Mouse (Mus musculus) cerebellum, adult 2 months (tissue): ENCODE data around the gene Lkaaear1. TPM values are rescaled to one million over a fixed set of nuclear protein-coding genes. Genes with fewer than 3 reads are reported as not detected.

Experiments used
- DNase-seq, 2 experiments: peaks; one replicate each; pipeline ENCODE4 v3.0.0; 2021
- H3K27ac ChIP-seq: fragments of 200-500 bp; 2 replicates; pipeline ENCODE4 v1.5.1; 2012; ENCODE audit warnings: low read length, control low read depth, inconsistent platforms; ENCODE audit not compliant: insufficient read depth
- H3K27me3 ChIP-seq: fragments of 200-500 bp; 2 replicates; pipeline ENCODE4 v1.6.1; 2012; ENCODE audit warnings: inconsistent platforms, mild to moderate bottlenecking, low read length, moderate library complexity; ENCODE audit not compliant: control insufficient read depth, insufficient read depth
- H3K4me1 ChIP-seq: fragments of 200-500 bp; 2 replicates; pipeline ENCODE4 v1.6.1; 2011; ENCODE audit warnings: low read length; ENCODE audit not compliant: control insufficient read depth, insufficient read depth
- H3K4me3 ChIP-seq: fragments of 200-500 bp; replicated peaks from 2 replicates; pipeline ENCODE3; 2011; ENCODE audit warnings: mild to moderate bottlenecking, low read depth, low read length, control low read depth; ENCODE audit not compliant: insufficient read depth
- CTCF ChIP-seq: fragments of 200-500 bp; IDR thresholded peaks from 2 replicates; pipeline ENCODE4 v1.5.1; 2011; ENCODE audit warnings: low read depth, mild to moderate bottlenecking, control low read depth, low read length, moderate library complexity, borderline replicate concordance; ENCODE audit not compliant: insufficient read depth
- POLR2A ChIP-seq: fragments of 200-500 bp; IDR thresholded peaks from 2 replicates; pipeline ENCODE4 v1.6.1; 2011; ENCODE audit warnings: low read length, control low read depth, borderline replicate concordance; ENCODE audit not compliant: insufficient read depth
- WGBS: fragments of 180-500 bp; shearing (Covaris S2); methylation state at CpG from one replicate; pipeline ENCODE4 v1.1.7; 2018; 5-methylcytosine and 5-hydroxymethylcytosine counted together
- polyA plus RNA-seq: library from polyadenylated mRNA; depleted of rRNA; stranded (reverse); fragments of >200 nt; gene quantifications from 2 replicates; pipeline ENCODE4 v1.2.3, GENCODE M21; 2012; rRNA removed

Lkaaear1 gene
- polyA plus RNA-seq, 1 experiment: not detected

- H3K27ac ChIP-seq: no peak overlapping the region
- 8% methylated on average over 9 of the region's 9 CpGs for WGBS
- TF ChIP-seq CTCF (peak; percentile 83), POLR2A (no peak)
- peaks cover 8% of the 10 kb centered on the region; the same call in 1 of the 2 replicates for H3K4me1 ChIP-seq
- no peak overlapping the region for H3K4me3 ChIP-seq
- H3K27me3 ChIP-seq: no peaks in the 10 kb centered on the region
- DNase-seq: peak; percentile 68 to 80
Observed at GRCm38 (mm10) chr2:181659609-181660055, 38.6 kb downstream of the Lkaaear1 start.

GRCm38 (mm10) chr2:181658930-181659555 is 39.2 kb downstream of the Lkaaear1 start:
- no peaks in the 10 kb centered on the region for H3K27me3 ChIP-seq
- DNase-seq: no peak
- no peak overlapping the region for H3K27ac ChIP-seq
- 46% methylated on average over 17 of the region's 17 CpGs for WGBS
- H3K4me1 ChIP-seq: peaks cover 8% of the 10 kb centered on the region; the same call in 1 of the 2 replicates
- TF ChIP-seq CTCF (no peak), POLR2A (no peak)
- no peak overlapping the region for H3K4me3 ChIP-seq

- H3K4me1 ChIP-seq: peaks cover 8% of the 10 kb centered on the region; the same call in 1 of the 2 replicates
- H3K4me3 ChIP-seq: no peak overlapping the region
- no peak overlapping the region for H3K27ac ChIP-seq
- 46% methylated on average over 7 of the region's 7 CpGs for WGBS
- H3K27me3 ChIP-seq: no peaks in the 10 kb centered on the region
- no peak for DNase-seq
- TF ChIP-seq POLR2A (no peak), CTCF (no peak)
Observed at GRCm38 (mm10) chr2:181658528-181658927, 39.7 kb downstream of the Lkaaear1 start.

DNA sequence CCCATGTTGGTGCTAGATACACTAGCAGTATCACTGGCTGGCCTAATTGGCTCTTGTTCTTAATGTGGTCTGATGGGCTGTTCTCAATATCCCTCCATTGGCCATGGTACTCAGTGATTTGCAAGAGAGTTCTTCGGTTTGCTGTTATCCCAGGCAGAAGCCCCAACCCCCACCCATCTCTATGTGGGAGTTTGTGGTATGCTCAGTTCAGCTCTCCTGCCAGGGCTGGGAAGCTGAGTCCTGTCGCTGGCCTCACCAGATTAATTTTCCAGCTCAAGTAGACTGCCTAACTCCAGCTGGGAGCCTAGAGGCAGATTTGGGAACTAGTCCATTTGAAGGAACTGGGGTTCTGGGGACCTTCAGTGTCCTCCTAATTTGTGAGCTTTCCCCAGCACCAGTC is 40.8 kb downstream of the Lkaaear1 start:
- no peak for TF ChIP-seq POLR2A
- TF ChIP-seq CTCF: no peak
- peaks cover 8% of the 10 kb centered on the region; the same call in 1 of the 2 replicates for H3K4me1 ChIP-seq
- H3K27ac ChIP-seq: no peak overlapping the region
- no peaks in the 10 kb centered on the region for H3K27me3 ChIP-seq
- no peak for DNase-seq
- 41% methylated on average over 2 of the region's 2 CpGs for WGBS
- H3K4me3 ChIP-seq: no peak overlapping the region

GRCm38 (mm10) chr2:181656734-181657133 is 41.5 kb downstream of the Lkaaear1 start, which contains the start of gene Gm29797:
Gene Gm29797 (plus strand): TSS chr2:181657034.
- TF ChIP-seq POLR2A: no peak
- no peak for TF ChIP-seq CTCF
- Histone ChIP-seq H3K4me3 (no peak within 1 kb of the TSS), H3K27me3 (no peaks in the 10 kb centered on the region), H3K4me1 (peaks cover 8% of the 10 kb centered on the region; the same call in 1 of the 2 replicates), H3K27ac (no peak within 1 kb of the TSS)
- 75% methylated on average over 3 of the region's 3 CpGs for WGBS
- no peak for DNase-seq

DNA sequence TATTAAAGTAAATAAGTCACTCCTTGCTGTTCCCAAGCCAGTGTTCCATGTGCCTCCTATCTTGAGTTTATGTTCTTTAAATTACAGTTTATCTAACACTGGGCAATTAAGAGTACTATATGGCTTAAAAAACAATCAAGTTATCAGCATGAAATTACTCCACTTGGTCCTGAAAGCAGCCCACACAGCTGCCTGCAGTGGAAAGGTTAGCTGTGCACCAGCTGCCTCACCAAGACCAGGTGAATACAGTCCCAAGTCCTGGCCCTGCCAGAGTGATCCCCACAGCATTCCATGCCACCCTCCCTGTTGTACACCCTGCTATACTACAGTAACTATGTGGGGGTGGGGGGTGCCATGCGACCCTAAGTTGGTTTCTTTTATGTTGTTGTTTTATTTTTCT is 44.7 kb downstream of the Lkaaear1 start:
- no peak for TF ChIP-seq CTCF
- no peak for TF ChIP-seq POLR2A
- Histone ChIP-seq H3K27me3 (no peaks in the 10 kb centered on the region), H3K4me3 (no peak overlapping the region), H3K27ac (no peak overlapping the region), H3K4me1 (no peaks in the 10 kb centered on the region; the same call in 1 of the 2 replicates)
- 92% methylated on average over 1 of the region's 1 CpGs for WGBS
- no peak for DNase-seq

- DNase-seq: no peak
- no peaks in the 10 kb centered on the region for H3K27me3 ChIP-seq
- no peak for TF ChIP-seq CTCF
- TF ChIP-seq POLR2A: no peak
- no peak overlapping the region for H3K4me3 ChIP-seq
- no peak overlapping the region for H3K27ac ChIP-seq
- H3K4me1 ChIP-seq: peaks cover 3% of the 10 kb centered on the region; the same call in 1 of the 2 replicates
Observed at GRCm38 (mm10) chr2:181653065-181653464, 45.2 kb downstream of the Lkaaear1 start.

- Histone ChIP-seq H3K27me3 (no peaks in the 10 kb centered on the region), H3K4me1 (peaks cover 3% of the 10 kb centered on the region; the same call in 1 of the 2 replicates), H3K27ac (no peak overlapping the region), H3K4me3 (no peak overlapping the region)
- no peak for TF ChIP-seq CTCF
- no peak for TF ChIP-seq POLR2A
- DNase-seq: no peak
- WGBS: 26% methylated on average over 10 of the region's 10 CpGs
Observed at GRCm38 (mm10) chr2:181648926-181649325, 49.3 kb downstream of the Lkaaear1 start.

Other genes with a start within 250 kb of the Lkaaear1 start
- gene Zbtb46, start 239.0 kb downstream of the Lkaaear1 start, polyA plus RNA-seq: 31.9 and 34.6 TPM in 2 replicates
- gene Abhd16b, start 205.2 kb downstream of the Lkaaear1 start, polyA plus RNA-seq: not detected in 2 replicates
- gene Tpd52l2, start 201.3 kb downstream of the Lkaaear1 start, polyA plus RNA-seq: 154 and 159 TPM in 2 replicates
- 218 and 230 TPM in 2 replicates for gene Dnajc5, start 178.0 kb downstream of the Lkaaear1 start, polyA plus RNA-seq
- gene Uckl1, start 113.5 kb downstream of the Lkaaear1 start, polyA plus RNA-seq: 142 and 149 TPM in 2 replicates
- 44.2 and 44.6 TPM in 2 replicates for gene Prpf6, start 106.6 kb downstream of the Lkaaear1 start, polyA plus RNA-seq
- 55.5 and 55.6 TPM in 2 replicates for gene Zfp512b, start 105.6 kb downstream of the Lkaaear1 start, polyA plus RNA-seq
- 61.0 and 62.2 TPM in 2 replicates for gene Samd10, start 99.2 kb downstream of the Lkaaear1 start, polyA plus RNA-seq
- gene Gm29797, start 41.4 kb downstream of the Lkaaear1 start, polyA plus RNA-seq: 0.21 and 0.26 TPM in 2 replicates
- 15.1 and 17.8 TPM in 2 replicates for gene Sox18, start 26.8 kb downstream of the Lkaaear1 start, polyA plus RNA-seq
- 128 and 138 TPM in 2 replicates for gene Tcea2, start 18.1 kb downstream of the Lkaaear1 start, polyA plus RNA-seq
- gene Rgs19, start 4.5 kb downstream of the Lkaaear1 start, polyA plus RNA-seq: 29.2 and 30.6 TPM in 2 replicates
- gene Oprl1, start 16.6 kb upstream of the Lkaaear1 start, polyA plus RNA-seq: 28.6 and 35.1 TPM in 2 replicates
- 44.2 and 47.5 TPM in 2 replicates for gene Myt1, start 64.9 kb upstream of the Lkaaear1 start, polyA plus RNA-seq
- 94.1 and 105 TPM in 2 replicates for gene Pcmtd2, start 139.4 kb upstream of the Lkaaear1 start, polyA plus RNA-seq
- 34.8 and 37.0 TPM in 2 replicates for gene Polr3k, start 165.9 kb upstream of the Lkaaear1 start, polyA plus RNA-seq